Comparison of ENCODE assay signal across 22 mouse cellular contexts in genomic region chr14:55007120-55007908, GRCm38 (mm10). TPM values are rescaled to one million over a fixed set of nuclear protein-coding genes. Genes with fewer than 3 reads are reported as not detected.
"Had no signal": no experiment of that assay in that cellular context is flagged by ENCODE, and none has a peak within 500 bp of the region (broad histone marks: within the 10 kb centered on the region; RNA-seq: fewer than 3 reads in every experiment).

No protein-coding gene starts in this region.

- H3K4me2 ChIP-seq: limb, embryonic 15.5 days; midbrain, embryonic 13.5 days; neural tube, embryonic 15.5 days had no signal

- ATAC-seq: midbrain, embryonic 13.5 days had no signal

- H3K4me3 ChIP-seq: limb, embryonic 15.5 days; midbrain, embryonic 13.5 days; myocyte; neural tube, embryonic 15.5 days had no signal

- H3K27ac ChIP-seq: kidney, postnatal 0 days; limb, embryonic 15.5 days; liver, embryonic 14.5 days; midbrain, embryonic 13.5 days; neural tube, embryonic 15.5 days had no signal

- DNase-seq: kidney, postnatal 36 days; layer of hippocampus, adult 9-11 months; layer of hippocampus, postnatal 36 days; lung, adult 18-20 months; right cerebral cortex, adult 18-20 months; right cerebral cortex, postnatal 25 days; thymus, postnatal 4 days had no signal

- H3K9ac ChIP-seq: limb, embryonic 15.5 days; liver, embryonic 14.5 days; midbrain, embryonic 13.5 days; neural tube, embryonic 15.5 days had no signal

- H3K36me3 ChIP-seq: limb, embryonic 15.5 days; midbrain, embryonic 13.5 days; neural tube, embryonic 15.5 days had no signal

- H3K27me3 ChIP-seq: limb, embryonic 15.5 days; midbrain, embryonic 13.5 days; neural tube, embryonic 15.5 days had no signal

- H3K4me1 ChIP-seq: limb, embryonic 15.5 days; neural tube, embryonic 15.5 days had no signal

- H3K9me3 ChIP-seq: limb, embryonic 15.5 days; neural tube, embryonic 15.5 days had no signal

RNA-seq across cellular contexts. Expression of gene Myh7, which starts 12.9 kb away (rescaled TPM):
- total RNA-seq: megakaryocyte-erythroid progenitor cell, adult 5-6 weeks had no signal

RNA-seq across cellular contexts. Expression of gene Gm17428, which starts 30.6 kb away (rescaled TPM):
- total RNA-seq: layer of hippocampus, adult 18-20 months; layer of hippocampus, postnatal 36 days; left cerebral cortex, adult 8-10 months; left cerebral cortex, postnatal 25 days; megakaryocyte-erythroid progenitor cell, adult 5-6 weeks had no signal
- polyA plus RNA-seq: kidney, postnatal 0 days; limb, embryonic 11.5 days; limb, embryonic 15.5 days; liver, embryonic 14.5 days; lung, embryonic 16.5 days; midbrain, embryonic 13.5 days; myocyte; neural tube, embryonic 11.5 days; neural tube, embryonic 15.5 days; small intestine, adult 2 months; stomach, embryonic 16.5 days had no signal

RNA-seq across cellular contexts. Expression of gene Myh6, which starts 40.6 kb away (rescaled TPM):
- total RNA-seq: megakaryocyte-erythroid progenitor cell, adult 5-6 weeks had no signal
- polyA plus RNA-seq: small intestine, adult 2 months had no signal
